8 mouse cellular contexts compared by ENCODE assay signal in the genomic region with DNA sequence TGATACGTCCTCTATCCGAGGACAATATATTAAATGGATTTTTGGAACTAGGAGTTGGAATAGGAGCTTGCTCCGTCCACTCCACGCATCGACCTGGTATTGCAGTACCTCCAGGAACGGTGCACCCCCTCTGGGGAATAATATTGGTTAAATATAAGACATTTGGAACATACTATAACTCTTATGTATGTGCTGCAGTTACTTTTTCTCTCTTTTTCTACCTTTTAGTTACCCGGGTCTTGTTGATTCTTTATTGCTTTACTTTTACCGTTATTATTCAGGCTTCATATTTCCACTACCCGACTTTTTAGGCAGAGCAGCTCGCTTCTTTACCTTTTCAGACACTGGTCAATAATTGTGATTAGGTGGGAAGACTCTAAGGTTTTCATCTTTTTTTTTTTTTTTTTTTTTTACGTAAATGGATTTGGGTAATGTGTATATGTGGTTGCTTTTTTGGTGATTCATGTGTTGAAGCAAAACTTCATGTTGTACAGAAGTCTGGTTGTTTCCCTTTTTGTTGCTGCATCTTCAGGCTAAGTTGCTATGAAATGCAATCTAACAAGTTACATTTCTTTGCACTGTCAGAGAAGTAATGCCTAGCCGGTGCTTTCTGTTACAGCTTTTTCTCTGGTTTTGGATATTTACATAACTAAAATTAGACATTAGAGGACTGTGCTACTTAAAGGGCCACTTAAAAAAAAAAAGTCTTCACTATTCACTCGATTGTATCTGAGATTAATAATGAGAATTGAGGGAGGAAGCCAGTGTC. TPM values are rescaled to one million over a fixed set of nuclear protein-coding genes. Genes with fewer than 3 reads are reported as not detected.
A peak's percentile ranks its signal among the peaks of the same experiment; 100 is the strongest.
DNase-seq lines count a peak whose midpoint lies in the region; ATAC-seq lines count a peak whose summit lies in the region.

No protein-coding gene starts in this region.

- no peak overlapping the region; the same call in 1 of the 2 replicates for H3K9ac ChIP-seq in forebrain, embryonic 16.5 days (replicated peaks; ENCODE audit: low read depth, low read length)

- DNase-seq in adrenal gland, postnatal 10 days = peak; percentile 40
- no peak for DNase-seq in adrenal gland, adult 18-20 months (ENCODE audit: low spot score in 2 of 2)
- DNase-seq in spleen, postnatal 36 days (ENCODE audit: low spot score in 2 of 2) = peak; percentile 46 to 69
- DNase-seq in spleen, adult 18-20 months = no peak
- DNase-seq in kidney, adult 9 months = peak; percentile 70

- no peaks in the 10 kb centered on the region for H3K36me3 ChIP-seq in forebrain, embryonic 16.5 days (ENCODE audit: control insufficient read depth, insufficient read depth)

- H3K4me2 ChIP-seq in forebrain, embryonic 16.5 days (ENCODE audit: low read length) = peak overlapping the region; percentile 46

- peak overlapping the region; percentile 26 for H3K4me3 ChIP-seq in forebrain, embryonic 16.5 days (replicated peaks; ENCODE audit: low read length)

- no peak overlapping the region for H3K27ac ChIP-seq in forebrain, embryonic 16.5 days (ENCODE audit: low read length)

- WGBS in forebrain, embryonic 16.5 days = 8% methylated on average over 11 of the region's 13 CpGs

- H3K9me3 ChIP-seq in forebrain, embryonic 16.5 days (ENCODE audit: control insufficient read depth, low read length) = no peaks in the 10 kb centered on the region

- no peaks in the 10 kb centered on the region; the same call in 1 of the 2 replicates for H3K4me1 ChIP-seq in forebrain, embryonic 16.5 days (replicated peaks; ENCODE audit: control insufficient read depth, insufficient read depth, low read length)

- H3K27me3 ChIP-seq in forebrain, embryonic 16.5 days (replicated peaks; ENCODE audit: control insufficient read depth, insufficient read depth, low read length) = peaks cover 5% of the 10 kb centered on the region; the same call in 1 of the 2 replicates

- ATAC-seq in forebrain, embryonic 16.5 days = no peak
- ATAC-seq in megakaryocyte progenitor cell, adult 5-6 weeks (replicated peaks; ENCODE audit: poor library complexity) = peak; percentile 51
- no peak for ATAC-seq in megakaryocyte, adult 5-6 weeks (ENCODE audit: poor library complexity, severe bottlenecking)

RNA-seq across cellular contexts. Expression of a gene that starts 25.1 kb away (rescaled TPM):
- 10 to 100 TPM in 1 of 2 experiments, 1 to 10 TPM in 1; 7.7 to 12.3 TPM for total RNA-seq in adrenal gland, postnatal 10 days (2021)
- total RNA-seq in adrenal gland, adult 18-20 months (2021) = 1 to 10 TPM; 2.2 to 2.3 TPM
- polyA plus RNA-seq in forebrain, embryonic 16.5 days (2015; fragmentation: Nextera tagmentation; extraction: Ambion mirVana) = 0.96 and 1.0 TPM in 2 replicates
- total RNA-seq in megakaryocyte progenitor cell, adult 5-6 weeks (2015) = 1.3 TPM in 2 replicates
- 1.6 and 2.5 TPM in 2 replicates for total RNA-seq in megakaryocyte progenitor cell, adult 5-6 weeks (2017)
- total RNA-seq in megakaryocyte, adult 5-6 weeks (2015) = 0.18 and 1.6 TPM in 2 replicates
- 0.37 and 1.1 TPM in 2 replicates for total RNA-seq in megakaryocyte, adult 5-6 weeks (2017)

RNA-seq across cellular contexts. Expression of a gene that starts 46.9 kb away (rescaled TPM):
- 10 to 100 TPM; 43.4 to 47.0 TPM for total RNA-seq in adrenal gland, postnatal 10 days (2021)
- 10 to 100 TPM; 26.5 to 30.5 TPM for total RNA-seq in adrenal gland, adult 18-20 months (2021)
- 9.7 and 11.2 TPM in 2 replicates for polyA plus RNA-seq in forebrain, embryonic 16.5 days (2015; fragmentation: Nextera tagmentation; extraction: Ambion mirVana)
- 18.4 and 24.3 TPM in 2 replicates for total RNA-seq in megakaryocyte progenitor cell, adult 5-6 weeks (2015)
- total RNA-seq in megakaryocyte progenitor cell, adult 5-6 weeks (2017) = 13.0 and 13.3 TPM in 2 replicates
- 0.29 and 0.66 TPM in 2 replicates for total RNA-seq in megakaryocyte, adult 5-6 weeks (2015)
- total RNA-seq in megakaryocyte, adult 5-6 weeks (2017) = 0.45 and 1.3 TPM in 2 replicates

RNA-seq across cellular contexts. Expression of a gene that starts 47.0 kb away (rescaled TPM):
- 1 to 10 TPM; 2.8 to 4.1 TPM for total RNA-seq in adrenal gland, postnatal 10 days (2021)
- total RNA-seq in adrenal gland, adult 18-20 months (2021) = under 1 TPM; 0.33 to 0.48 TPM
- polyA plus RNA-seq in forebrain, embryonic 16.5 days (2015; fragmentation: Nextera tagmentation; extraction: Ambion mirVana) = 32.8 and 39.8 TPM in 2 replicates
- total RNA-seq in megakaryocyte progenitor cell, adult 5-6 weeks (2015) = not detected in 2 replicates
- total RNA-seq in megakaryocyte progenitor cell, adult 5-6 weeks (2017) = not detected in 2 replicates
- not detected in 2 replicates for total RNA-seq in megakaryocyte, adult 5-6 weeks (2015)
- total RNA-seq in megakaryocyte, adult 5-6 weeks (2017) = not detected in 2 replicates

Comparison
In these comparisons a context has a peak if more than half of its experiments do, and no peak if none do; other contexts are left out.
1. DNase-seq: peak in adrenal gland, postnatal 10 days (single experiment), spleen, postnatal 36 days (2 of 2) and kidney, adult 9 months (single experiment); none in adrenal gland, adult 18-20 months (0 of 2) and spleen, adult 18-20 months (0 of 2).
2. RNA of a gene that starts 46.9 kb away (total RNA-seq): 43.4 to 47.0 TPM in adrenal gland, postnatal 10 days, 26.5 to 30.5 TPM in adrenal gland, adult 18-20 months and 13.0 to 24.3 TPM in megakaryocyte progenitor cell, adult 5-6 weeks; 0.29 to 1.3 TPM in megakaryocyte, adult 5-6 weeks; every median in the first group is over 4 times any median in the second.